ENCODE assay signal across 10 mouse cellular contexts in genomic region chr15:7934580-7934979, GRCm38 (mm10).
DNase-seq lines count a peak whose midpoint lies in the region; ATAC-seq and TF ChIP-seq lines count a peak whose summit lies in the region.
"Had no signal": no experiment of that assay in that cellular context is flagged by ENCODE, and none has a peak within 500 bp of the region (broad histone marks: within the 10 kb centered on the region; RNA-seq: fewer than 3 reads in every experiment).

No protein-coding gene starts in this region.

- 40% methylated on average over 4 of the region's 4 CpGs for WGBS in kidney, embryonic 14.5 days
- WGBS in heart, embryonic 15.5 days, result 15% methylated on average over 4 of the region's 4 CpGs
- WGBS in lung, postnatal 0 days, result 17% methylated on average over 4 of the region's 4 CpGs

- peaks cover 3% of the 10 kb centered on the region; the same call in 1 of the 2 replicates for H3K4me1 ChIP-seq in kidney, embryonic 14.5 days (ENCODE audit: control insufficient read depth, insufficient read depth, low read length)
- H3K4me1 ChIP-seq in heart, embryonic 15.5 days (replicated peaks), result peaks cover 18% of the 10 kb centered on the region
- H3K4me1 ChIP-seq in lung, postnatal 0 days (ENCODE audit: insufficient read depth, low read depth, low read length), result no peaks in the 10 kb centered on the region; the same call in 1 of the 2 replicates

- no peak for TF ChIP-seq EP300 in lung, postnatal 0 days (IDR thresholded peaks at IDR 0.05)

- no peak overlapping the region for H3K9ac ChIP-seq in kidney, embryonic 14.5 days (ENCODE audit: low read depth, low read length)
- no peak overlapping the region for H3K9ac ChIP-seq in heart, embryonic 15.5 days
- H3K9ac ChIP-seq in lung, postnatal 0 days (replicated peaks; ENCODE audit: low read depth), result no peak overlapping the region

- H3K27me3 ChIP-seq in kidney, embryonic 14.5 days (ENCODE audit: control insufficient read depth, insufficient read depth, low read length), result no peaks in the 10 kb centered on the region
- no peaks in the 10 kb centered on the region for H3K27me3 ChIP-seq in heart, embryonic 15.5 days
- no peaks in the 10 kb centered on the region for H3K27me3 ChIP-seq in lung, postnatal 0 days (replicated peaks; ENCODE audit: insufficient read depth, low read length)

- H3K27ac ChIP-seq in kidney, embryonic 14.5 days (ENCODE audit: low read depth, low read length), result no peak overlapping the region
- no peak overlapping the region for H3K27ac ChIP-seq in heart, embryonic 15.5 days
- no peak overlapping the region for H3K27ac ChIP-seq in lung, postnatal 0 days (ENCODE audit: low read length)

- DNase-seq in kidney, adult 18-20 months, result no peak
- peak; percentile 5 to 13 for DNase-seq in heart, adult 9 months (ENCODE audit: low spot score in 2 of 2)
- peak; percentile 21 for DNase-seq in lung, postnatal 0 days (ENCODE audit: low spot score)
- DNase-seq in left cerebral cortex, postnatal 10 days (ENCODE audit: extremely low spot score in 1 of 2, low spot score in 2 of 2), result no peak
- DNase-seq: thymus, adult 18-20 months had no signal

- no peak overlapping the region; the same call in 1 of the 2 replicates for H3K4me3 ChIP-seq in kidney, embryonic 14.5 days (ENCODE audit: low read length)
- peak overlapping the region; percentile 27; the same call in 1 of the 2 replicates for H3K4me3 ChIP-seq in heart, embryonic 15.5 days
- no peak overlapping the region for H3K4me3 ChIP-seq in lung, postnatal 0 days (ENCODE audit: low read depth, low read length)

- H3K9me3 ChIP-seq in kidney, embryonic 14.5 days (ENCODE audit: control insufficient read depth, low read length), result no peaks in the 10 kb centered on the region
- H3K9me3 ChIP-seq in heart, embryonic 15.5 days (replicated peaks), result no peaks in the 10 kb centered on the region
- no peaks in the 10 kb centered on the region for H3K9me3 ChIP-seq in lung, postnatal 0 days (ENCODE audit: low read length)

- peak overlapping the region; percentile 32 for H3K4me2 ChIP-seq in kidney, embryonic 14.5 days (replicated peaks; ENCODE audit: low read depth, low read length)
- H3K4me2 ChIP-seq in heart, embryonic 15.5 days, result peak overlapping the region; percentile 57
- H3K4me2 ChIP-seq in lung, postnatal 0 days (replicated peaks; ENCODE audit: low read depth, low read length), result peak overlapping the region; percentile 43

- ATAC-seq in kidney, embryonic 14.5 days (ENCODE audit: low FRiP score, low TSS enrichment), result no peak
- ATAC-seq in heart, embryonic 15.5 days (replicated peaks; ENCODE audit: insufficient number of reproducible peaks, insufficient read depth, low FRiP score, low read depth), result no peak
- peak; percentile 11; the same call in 1 of the 2 replicates for ATAC-seq in lung, postnatal 0 days
- no peak for ATAC-seq in granulocyte monocyte progenitor cell, adult 5-6 weeks (replicated peaks; ENCODE audit: poor library complexity, severe bottlenecking)
- no peak for ATAC-seq in erythroid progenitor cell, adult 5-6 weeks (replicated peaks; ENCODE audit: low FRiP score, poor library complexity, severe bottlenecking)
- ATAC-seq: intestine, postnatal 0 days had no signal

- no peak for TF ChIP-seq CTCF in lung, postnatal 0 days (IDR thresholded peaks at IDR 0.05)

- H3K36me3 ChIP-seq in kidney, embryonic 14.5 days (ENCODE audit: control insufficient read depth, insufficient read depth, low read length), result no peaks in the 10 kb centered on the region
- H3K36me3 ChIP-seq in heart, embryonic 15.5 days, result no peaks in the 10 kb centered on the region
- no peaks in the 10 kb centered on the region for H3K36me3 ChIP-seq in lung, postnatal 0 days (ENCODE audit: insufficient read depth, low read length)

- intact Hi-C loops in left cerebral cortex, postnatal 10 days (cut with DNase I), result no loop called here

Comparison
In these comparisons a context has a peak if more than half of its experiments do, and no peak if none do; other contexts are left out.
1. DNase-seq: peak in heart, adult 9 months (2 of 2) and lung, postnatal 0 days (single experiment); none in kidney, adult 18-20 months (single experiment) and left cerebral cortex, postnatal 10 days (0 of 2).
2. Peak in every context shown above with its lines, with median percentiles within 50 percentile points of each other: H3K4me2 ChIP-seq.